Mouse (Mus musculus) midbrain, postnatal 0 days (tissue): ENCODE measurements around the gene Mroh3. TPM values are rescaled to one million over a fixed set of nuclear protein-coding genes. Genes with fewer than 3 reads are reported as not detected.

Experiments
- ATAC-seq: fragments of 200-750 bp; cut with Nextera tagmentation; 2 replicates; pipeline ENCODE4 v1.8.0; 2017; ENCODE audit warnings: moderate number of reproducible peaks, mild to moderate bottlenecking, moderate TSS enrichment, moderate library complexity; ENCODE audit not compliant: low FRiP score
- DNase-seq: peaks from one replicate; pipeline ENCODE4 v3.0.0-alpha.2; 2015; ENCODE audit warnings: low spot score
- H3K27ac ChIP-seq: fragments of 300-500 bp; sonication (generic); 2 replicates; pipeline ENCODE4 v1.5.1; 2014; ENCODE audit warnings: low read depth, mild to moderate bottlenecking, low read length, mixed read lengths
- H3K27me3 ChIP-seq: fragments of 300-500 bp; sonication (generic); 2 replicates; pipeline ENCODE4 v1.6.1; 2014; ENCODE audit warnings: low read length, control low read depth, mixed read lengths; ENCODE audit not compliant: insufficient read depth
- H3K36me3 ChIP-seq: fragments of 300-500 bp; sonication (generic); 2 replicates; pipeline ENCODE4 v1.6.1; 2014; ENCODE audit warnings: low read length, control low read depth, mixed read lengths; ENCODE audit not compliant: insufficient read depth
- H3K4me1 ChIP-seq: fragments of 300-500 bp; sonication (generic); 2 replicates; pipeline ENCODE4 v1.6.1; 2014; ENCODE audit warnings: mild to moderate bottlenecking, control low read depth, antibody characterized with exemption, low read length, mixed read lengths; ENCODE audit not compliant: insufficient read depth
- H3K4me2 ChIP-seq: fragments of 300-500 bp; sonication (generic); 2 replicates; pipeline ENCODE4 v1.6.1; 2014; ENCODE audit warnings: low read depth, mild to moderate bottlenecking, low read length, mixed read lengths; ENCODE audit not compliant: poor library complexity, severe bottlenecking
- H3K4me3 ChIP-seq: fragments of 300-500 bp; sonication (generic); 2 replicates; pipeline ENCODE4 v1.5.1; 2014; ENCODE audit warnings: low read depth, mild to moderate bottlenecking, low read length, moderate library complexity
- H3K9ac ChIP-seq: fragments of 300-500 bp; sonication (generic); replicated peaks from 2 replicates; pipeline ENCODE4 v1.6.1; 2014; ENCODE audit warnings: mild to moderate bottlenecking, low read length, moderate library complexity, mixed read lengths; ENCODE audit not compliant: poor library complexity, severe bottlenecking
- H3K9me3 ChIP-seq: fragments of 300-500 bp; sonication (generic); 2 replicates; pipeline ENCODE4 v1.6.1; 2016; ENCODE audit warnings: low read length, control low read depth
- CTCF ChIP-seq: IDR thresholded peaks from 2 replicates; pipeline ENCODE4 v1.5.1; 2016; ENCODE audit warnings: antibody characterized with exemption, mild to moderate bottlenecking
- WGBS: fragments of 180-500 bp; shearing (Covaris S2); extraction: QIAGEN DNeasy Blood & Tissue Kit; methylation state at CpG from one replicate; pipeline ENCODE4 v1.1.7; 2014; 5-methylcytosine and 5-hydroxymethylcytosine counted together
- polyA plus RNA-seq: library from polyadenylated mRNA; unstranded; fragments of >200 nt; fragmentation: Nextera tagmentation; extraction: Ambion mirVana; gene quantifications from 2 replicates; pipeline ENCODE4 v1.2.1, GENCODE M21; 2015
- total RNA-seq: library from RNA; depleted of rRNA; stranded (reverse); fragments of >200 nt; gene quantifications from 2 replicates; pipeline ENCODE4 v1.2.3, GENCODE M21; 2014

The Mroh3 gene
- total and polyA plus RNA-seq, 2 experiments from 2014 or later: 0.27 TPM; not detected in 1

GRCm38 (mm10) chr1:136220037-136220871, 7.6 kb upstream of the Mroh3 start:
- 0 out of 2 replicates have a peak, but pooled peaks cover 4% of the 10 kb centered on the region for H3K4me1 ChIP-seq
- no peaks in the 10 kb centered on the region for H3K27me3 ChIP-seq
- 85% methylated on average over 10 of the region's 10 CpGs for WGBS
- no peak overlapping the region for H3K9ac ChIP-seq
- no peak for TF ChIP-seq CTCF
- no peak overlapping the region for H3K4me2 ChIP-seq
- no peaks in the 10 kb centered on the region for H3K9me3 ChIP-seq
- no peak overlapping the region for H3K4me3 ChIP-seq
- no peak for ATAC-seq
- no peak for DNase-seq
- H3K27ac ChIP-seq: no peak overlapping the region
- no peaks in the 10 kb centered on the region for H3K36me3 ChIP-seq

GRCm38 (mm10) chr1:136214304-136214703, 1.7 kb upstream of the Mroh3 start:
- Histone ChIP-seq H3K9me3 (no peaks in the 10 kb centered on the region), H3K9ac (no peak overlapping the region), H3K4me3 (no peak overlapping the region), H3K27ac (no peak overlapping the region), H3K27me3 (no peaks in the 10 kb centered on the region), H3K4me1 (no peaks in the 10 kb centered on the region), H3K4me2 (no peak overlapping the region), H3K36me3 (no peaks in the 10 kb centered on the region)
- DNase-seq (no peak), ATAC-seq (no peak)
- TF ChIP-seq CTCF: no peak
- WGBS: 71% methylated on average over 15 of the region's 15 CpGs

GRCm38 (mm10) chr1:136190033-136190432, 22.6 kb downstream of the Mroh3 start:
- TF ChIP-seq CTCF: no peak

GRCm38 (mm10) chr1:136179511-136180001, 33.1 kb downstream of the Mroh3 start:
- H3K4me1 ChIP-seq: no peaks in the 10 kb centered on the region
- no peaks in the 10 kb centered on the region for H3K27me3 ChIP-seq
- H3K27ac ChIP-seq: no peak overlapping the region
- WGBS: 68% methylated on average over 2 of the region's 2 CpGs
- TF ChIP-seq CTCF: no peak
- no peak for ATAC-seq
- no peak for DNase-seq
- H3K36me3 ChIP-seq: peaks cover 20% of the 10 kb centered on the region
- H3K4me2 ChIP-seq: no peak overlapping the region
- H3K9me3 ChIP-seq: no peaks in the 10 kb centered on the region
- no peak overlapping the region for H3K9ac ChIP-seq
- no peak overlapping the region for H3K4me3 ChIP-seq

More at GRCm38 (mm10) chr1:136190033-136190432, 22.6 kb downstream of the Mroh3 start:
- WGBS: 94% methylated on average over 5 of the region's 5 CpGs
- Histone ChIP-seq H3K9me3 (no peaks in the 10 kb centered on the region), H3K36me3 (no peaks in the 10 kb centered on the region), H3K4me2 (no peak overlapping the region), H3K27ac (no peak overlapping the region), H3K4me1 (no peaks in the 10 kb centered on the region), H3K4me3 (no peak overlapping the region), H3K27me3 (no peaks in the 10 kb centered on the region), H3K9ac (no peak overlapping the region)
- no peak for DNase-seq
- no peak for ATAC-seq

GRCm38 (mm10) chr1:136178741-136179140, 33.9 kb downstream of the Mroh3 start:
- TF ChIP-seq CTCF: no peak
- no peaks in the 10 kb centered on the region for H3K9me3 ChIP-seq
- peaks cover 27% of the 10 kb centered on the region for H3K36me3 ChIP-seq
- H3K4me1 ChIP-seq: no peaks in the 10 kb centered on the region; the same call in 1 of the 2 replicates
- H3K4me2 ChIP-seq: no peak overlapping the region
- WGBS: 68% methylated on average over 6 of the region's 6 CpGs
- no peak overlapping the region for H3K27ac ChIP-seq
- no peaks in the 10 kb centered on the region for H3K27me3 ChIP-seq
- no peak for ATAC-seq
- DNase-seq: no peak
- no peak overlapping the region for H3K4me3 ChIP-seq
- H3K9ac ChIP-seq: no peak overlapping the region

GRCm38 (mm10) chr1:136177085-136177484, 35.5 kb downstream of the Mroh3 start:
- DNase-seq (no peak), ATAC-seq (no peak)
- Histone ChIP-seq H3K27me3 (no peaks in the 10 kb centered on the region), H3K4me3 (no peak overlapping the region), H3K9ac (no peak overlapping the region), H3K4me1 (no peaks in the 10 kb centered on the region; the same call in 1 of the 2 replicates), H3K27ac (no peak overlapping the region), H3K9me3 (no peaks in the 10 kb centered on the region), H3K4me2 (no peak overlapping the region), H3K36me3 (peaks cover 37% of the 10 kb centered on the region)
- 92% methylated on average over 2 of the region's 2 CpGs for WGBS
- no peak for TF ChIP-seq CTCF
